Mouse (Mus musculus) liver, postnatal 0 days (tissue): ENCODE data around the gene Mymx. TPM values are rescaled to one million over a fixed set of nuclear protein-coding genes. Genes with fewer than 3 reads are reported as not detected.

Experiments
- ATAC-seq: fragments of 200-750 bp; cut with Nextera tagmentation; 2 replicates; pipeline ENCODE4 v1.8.0; 2017; ENCODE audit warnings: mild to moderate bottlenecking, moderate library complexity
- DNase-seq: peaks from one replicate; pipeline ENCODE4 v3.0.0-alpha.2; 2016
- H3K27ac ChIP-seq: fragments of 300-500 bp; sonication (generic); 2 replicates; pipeline ENCODE4 v1.5.1; 2014; ENCODE audit warnings: antibody characterized with exemption, moderate library complexity, mild to moderate bottlenecking, low read depth
- H3K27me3 ChIP-seq: fragments of 300-500 bp; sonication (generic); 2 replicates; pipeline ENCODE4 v1.6.1; 2014; ENCODE audit warnings: low read length, control low read depth, mixed read lengths; ENCODE audit not compliant: insufficient read depth
- H3K36me3 ChIP-seq: fragments of 300-500 bp; sonication (generic); replicated peaks from 2 replicates; pipeline ENCODE4 v1.6.1; 2014; ENCODE audit warnings: mild to moderate bottlenecking, control low read depth, low read length, moderate library complexity, mixed read lengths; ENCODE audit not compliant: insufficient read depth
- H3K4me1 ChIP-seq: fragments of 300-500 bp; sonication (generic); 2 replicates; pipeline ENCODE4 v1.6.1; 2014; ENCODE audit warnings: antibody characterized with exemption, mild to moderate bottlenecking, control low read depth; ENCODE audit not compliant: insufficient read depth
- H3K4me2 ChIP-seq: fragments of 300-500 bp; sonication (generic); 2 replicates; pipeline ENCODE4 v1.6.1; 2014; ENCODE audit warnings: low read depth, mild to moderate bottlenecking, low read length, moderate library complexity, mixed read lengths
- H3K4me3 ChIP-seq: fragments of 300-500 bp; sonication (generic); 2 replicates; pipeline ENCODE4 v1.5.1; 2014; ENCODE audit warnings: low read depth, low read length
- H3K9ac ChIP-seq: fragments of 300-500 bp; sonication (generic); replicated peaks from 2 replicates; pipeline ENCODE4 v1.6.1; 2014; ENCODE audit warnings: mild to moderate bottlenecking, moderate library complexity
- H3K9me3 ChIP-seq: fragments of 300-500 bp; sonication (generic); 2 replicates; pipeline ENCODE4 v1.6.1; 2016; ENCODE audit warnings: mild to moderate bottlenecking, control low read depth, low read length, mixed read lengths
- CTCF ChIP-seq: sonication (generic); IDR thresholded peaks from 2 replicates; pipeline ENCODE4 v1.5.1; 2016; ENCODE audit warnings: antibody characterized with exemption, low read depth
- EP300 ChIP-seq: IDR thresholded peaks from 2 replicates; pipeline ENCODE4 v1.6.1; 2016; ENCODE audit warnings: antibody characterized with exemption, low read depth, mild to moderate bottlenecking
- WGBS: fragments of 180-500 bp; shearing (Covaris S2); extraction: QIAGEN DNeasy Blood & Tissue Kit; methylation state at CpG from one replicate; pipeline ENCODE4 v1.1.7; 2014; ENCODE audit not compliant: insufficient replicate concordance; 5-methylcytosine and 5-hydroxymethylcytosine counted together
- polyA plus RNA-seq: library from polyadenylated mRNA; unstranded; fragments of >200 nt; fragmentation: Nextera tagmentation; extraction: Ambion mirVana; gene quantifications from 2 replicates; pipeline ENCODE4 v1.2.1, GENCODE M21; 2015

The Mymx gene
- polyA plus RNA-seq, 1 experiment from 2014 or later: not detected

- no peak for DNase-seq
- ATAC-seq: no peak
- 0 out of 2 replicates have a peak, but pooled peaks cover 3% of the 10 kb centered on the region for H3K27me3 ChIP-seq
- no peak overlapping the region for H3K27ac ChIP-seq
- H3K9me3 ChIP-seq: no peaks in the 10 kb centered on the region
- 79% methylated on average over 3 of the region's 3 CpGs for WGBS
- H3K9ac ChIP-seq: no peak overlapping the region
- TF ChIP-seq EP300: no peak
- H3K4me2 ChIP-seq: no peak overlapping the region
- peaks cover 25% of the 10 kb centered on the region for H3K4me1 ChIP-seq
- no peaks in the 10 kb centered on the region for H3K36me3 ChIP-seq
- H3K4me3 ChIP-seq: no peak overlapping the region
Observed at GRCm38 (mm10) chr17:45602984-45603383, 1.1 kb upstream of the Mymx start.

GRCm38 (mm10) chr17:45601325-45601724 lies 577 bp downstream of the Mymx start:
- TF ChIP-seq CTCF (no peak), EP300 (no peak)
- H3K4me3 ChIP-seq: no peak overlapping the region
- H3K27me3 ChIP-seq: 0 out of 2 replicates have a peak, but pooled peaks cover 3% of the 10 kb centered on the region
- no peak for DNase-seq
- no peaks in the 10 kb centered on the region for H3K9me3 ChIP-seq
- H3K4me2 ChIP-seq: no peak overlapping the region
- no peak overlapping the region for H3K27ac ChIP-seq
- no peak for ATAC-seq
- H3K4me1 ChIP-seq: peaks cover 37% of the 10 kb centered on the region
- H3K36me3 ChIP-seq: no peaks in the 10 kb centered on the region
- 0 out of 2 replicates have a peak overlapping the region, but pooled peaks have one; percentile 7 for H3K9ac ChIP-seq
- WGBS: 57% methylated on average over 22 of the region's 22 CpGs

GRCm38 (mm10) chr17:45600267-45600666 lies 1.6 kb downstream of the Mymx start:
- no peak overlapping the region for H3K4me2 ChIP-seq
- H3K9me3 ChIP-seq: no peaks in the 10 kb centered on the region
- H3K27ac ChIP-seq: no peak overlapping the region
- H3K36me3 ChIP-seq: no peaks in the 10 kb centered on the region
- 0 out of 2 replicates have a peak, but pooled peaks cover 3% of the 10 kb centered on the region for H3K27me3 ChIP-seq
- H3K4me3 ChIP-seq: no peak overlapping the region
- TF ChIP-seq EP300: no peak
- no peak for TF ChIP-seq CTCF
- no peak for ATAC-seq
- no peak for DNase-seq
- no peak overlapping the region for H3K9ac ChIP-seq
- peaks cover 46% of the 10 kb centered on the region for H3K4me1 ChIP-seq
- 77% methylated on average over 8 of the region's 8 CpGs for WGBS

GRCm38 (mm10) chr17:45599446-45600242 lies 2.3 kb downstream of the Mymx start, which contains the start of gene Slc29a1:
TSS of gene Slc29a1 (minus strand) at chr17:45599606.
- peak within 1 kb of the TSS; percentile 89 for H3K27ac ChIP-seq
- H3K4me1 ChIP-seq: peaks cover 51% of the 10 kb centered on the region
- ATAC-seq (peak; percentile 70), DNase-seq (peak; percentile 83)
- WGBS: 25% methylated on average over 30 of the region's 32 CpGs
- TF ChIP-seq EP300 (no peak), CTCF (no peak)
- no peaks in the 10 kb centered on the region for H3K9me3 ChIP-seq
- H3K27me3 ChIP-seq: 0 out of 2 replicates have a peak, but pooled peaks cover 3% of the 10 kb centered on the region
- H3K4me2 ChIP-seq: peak within 1 kb of the TSS; percentile 74
- H3K9ac ChIP-seq: peak within 1 kb of the TSS; percentile 64
- no peaks in the 10 kb centered on the region for H3K36me3 ChIP-seq
- H3K4me3 ChIP-seq: peak within 1 kb of the TSS; percentile 51

GRCm38 (mm10) chr17:45598891-45599290 lies 3.0 kb downstream of the Mymx start:
- peak; percentile 49 for ATAC-seq
- 40% methylated on average over 3 of the region's 3 CpGs for WGBS
- 0 out of 2 replicates have a peak, but pooled peaks cover 3% of the 10 kb centered on the region for H3K27me3 ChIP-seq

GRCm38 (mm10) chr17:45598376-45598775 lies 3.5 kb downstream of the Mymx start:
- Histone ChIP-seq H3K4me3 (no peak overlapping the region), H3K4me1 (peaks cover 62% of the 10 kb centered on the region), H3K36me3 (no peaks in the 10 kb centered on the region), H3K27ac (peak overlapping the region; percentile 89), H3K9me3 (no peaks in the 10 kb centered on the region), H3K4me2 (peak overlapping the region; percentile 60), H3K27me3 (0 out of 2 replicates have a peak, but pooled peaks cover 3% of the 10 kb centered on the region), H3K9ac (no peak overlapping the region)
- DNase-seq (no peak), ATAC-seq (no peak)
- 76% methylated on average over 2 of the region's 2 CpGs for WGBS
- TF ChIP-seq EP300 (no peak), CTCF (no peak)

More at GRCm38 (mm10) chr17:45598891-45599290, 3.0 kb downstream of the Mymx start:
- no peaks in the 10 kb centered on the region for H3K36me3 ChIP-seq
- peaks cover 57% of the 10 kb centered on the region for H3K4me1 ChIP-seq
- H3K9me3 ChIP-seq: no peaks in the 10 kb centered on the region
- H3K9ac ChIP-seq: peak overlapping the region; percentile 64; the same call in 1 of the 2 replicates
- H3K27ac ChIP-seq: peak overlapping the region; percentile 89
- H3K4me3 ChIP-seq: peak overlapping the region; percentile 51
- TF ChIP-seq CTCF: no peak
- no peak for TF ChIP-seq EP300
- DNase-seq: no peak
- peak overlapping the region; percentile 74 for H3K4me2 ChIP-seq
